Mouse (Mus musculus) gastrocnemius, adult 2 months (tissue): ENCODE measurements at regions not wholly inside any gene's neighbourhood (a gene's known extent, or its start where the extent isn't known, plus 50 kb on each side); places are given as distances from the start of the nearest gene placed in this dataset.

Experiments used
- DNase-seq: peaks from one replicate; pipeline ENCODE4 v3.0.0; 2022
- H3K27ac ChIP-seq: fragments of 200-600 bp; 2 replicates; pipeline ENCODE4 v1.8.1; 2022; ENCODE audit warnings: mild to moderate bottlenecking
- H3K4me3 ChIP-seq: fragments of 200-600 bp; 2 replicates; pipeline ENCODE4 v1.8.1; 2022; ENCODE audit warnings: mild to moderate bottlenecking, moderate library complexity
- CTCF ChIP-seq: fragments of 200-600 bp; IDR thresholded peaks from 2 replicates; pipeline ENCODE4 v1.8.1; 2022; ENCODE audit warnings: antibody characterized with exemption, mild to moderate bottlenecking, moderate library complexity
- intact Hi-C: fragments of 180-260 bp; cut with DNase I; formaldehyde crosslinking; loops from one replicate; pipeline ENCODE4 v1.15.1; 2025

DNA sequence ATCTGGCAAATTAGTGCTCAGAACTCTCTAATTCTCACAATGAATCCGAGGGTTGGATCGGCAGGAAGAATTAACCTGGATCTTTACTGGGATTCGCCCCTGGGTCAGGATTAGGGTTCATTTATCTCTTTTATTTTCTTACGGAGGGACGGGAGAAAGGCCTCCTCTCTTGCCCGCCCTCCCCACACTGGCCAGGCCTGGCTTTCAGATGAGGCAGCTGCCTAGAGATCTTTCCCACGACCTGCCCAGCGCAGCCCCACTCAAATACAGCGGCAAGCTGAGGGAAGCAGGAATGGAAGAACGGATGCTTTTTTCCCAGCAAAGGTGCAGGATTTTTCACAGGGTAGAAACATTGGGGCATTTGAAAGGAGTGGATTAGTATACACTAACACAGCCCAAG, 289.9 kb downstream of the Sox9 start:
- intact Hi-C loops, result no loop called here
- no peak overlapping the region for H3K27ac ChIP-seq

GRCm38 (mm10) chr11:113074328-113074727, 292.3 kb downstream of the Sox9 start:
- Histone ChIP-seq H3K27ac (no peak overlapping the region), H3K4me3 (no peak overlapping the region)
- no peak for TF ChIP-seq CTCF
- DNase-seq, result no peak
- intact Hi-C loops, result no loop called here

More for the DNA sequence above, 289.9 kb downstream of the Sox9 start:
- no peak for TF ChIP-seq CTCF
- DNase-seq, result no peak
- no peak overlapping the region for H3K4me3 ChIP-seq

GRCm38 (mm10) chr11:113076371-113076770, 294.3 kb downstream of the Sox9 start:
- H3K27ac ChIP-seq, result no peak overlapping the region
- no peak overlapping the region for H3K4me3 ChIP-seq
- no peak for TF ChIP-seq CTCF
- intact Hi-C loops, result no loop called here
- no peak for DNase-seq

DNA sequence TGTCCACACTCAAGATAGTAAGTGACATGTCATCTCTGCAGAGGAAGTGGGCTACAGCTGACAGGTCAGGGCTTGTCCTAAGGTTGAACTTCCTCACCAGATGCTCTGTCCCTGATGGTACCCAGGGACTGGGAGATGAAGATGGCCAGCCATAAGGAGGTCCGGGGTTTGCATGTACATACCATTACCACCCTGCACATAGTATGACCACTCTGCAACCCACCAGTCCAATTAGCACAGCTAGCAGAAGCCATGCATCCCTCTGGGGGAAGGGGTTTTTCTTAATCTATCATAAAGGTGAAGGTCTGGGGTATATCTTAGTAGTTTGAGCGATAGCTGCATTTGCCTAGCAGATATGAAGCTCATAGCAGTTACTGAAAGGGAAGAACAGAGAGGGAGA, 298.3 kb downstream of the Sox9 start:
- no peak for DNase-seq
- no peak overlapping the region for H3K4me3 ChIP-seq
- TF ChIP-seq CTCF, result no peak
- intact Hi-C loops, result no loop called here
- H3K27ac ChIP-seq, result no peak overlapping the region

GRCm38 (mm10) chr11:113084442-113084841, 302.4 kb downstream of the Sox9 start:
- TF ChIP-seq CTCF, result no peak
- no peak overlapping the region for H3K27ac ChIP-seq
- H3K4me3 ChIP-seq, result no peak overlapping the region
- intact Hi-C loops, result no loop called here
- no peak for DNase-seq

DNA sequence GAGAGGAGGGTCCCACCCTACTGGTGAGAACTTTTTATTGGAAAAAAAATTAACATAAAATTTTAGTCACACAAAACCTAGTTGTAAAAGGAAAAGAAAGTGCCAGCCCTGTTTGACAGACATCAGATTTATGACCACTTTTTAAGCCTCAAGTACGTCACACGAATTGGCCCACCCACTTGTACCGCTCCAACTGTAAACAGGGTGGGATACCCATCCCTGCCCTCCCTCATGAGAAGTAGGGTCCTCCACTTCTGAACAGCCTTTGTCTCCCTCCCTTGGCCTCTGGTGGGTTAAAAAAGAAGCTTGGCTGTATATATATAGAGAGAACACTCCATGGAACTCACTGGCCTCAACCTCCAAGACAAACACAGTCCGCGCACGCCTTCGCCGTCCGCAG, 303.5 kb downstream of the Sox9 start:
- Histone ChIP-seq H3K27ac (no peak overlapping the region), H3K4me3 (no peak overlapping the region)
- intact Hi-C loops, result no loop called here
- DNase-seq, result no peak
- TF ChIP-seq CTCF, result no peak

DNA sequence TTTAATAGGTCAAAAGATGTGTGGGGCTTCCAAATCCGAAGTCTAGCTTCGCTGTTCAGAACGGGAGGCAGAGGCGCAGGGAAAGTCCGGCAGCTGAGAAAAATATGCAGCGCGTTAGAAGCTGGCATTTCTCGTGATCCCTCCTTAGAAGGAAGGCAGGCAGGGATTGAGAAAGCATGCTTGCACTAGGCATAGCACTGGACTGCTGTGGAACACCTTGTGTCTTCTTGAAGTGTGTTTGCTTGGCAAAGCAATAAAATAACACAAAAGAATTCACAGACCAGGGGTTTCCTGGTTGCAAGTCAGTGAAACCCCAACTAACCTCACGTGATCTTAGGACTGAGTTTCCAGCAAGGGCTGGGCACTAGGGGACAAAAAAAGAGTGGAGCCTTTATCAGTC, 305.1 kb downstream of the Sox9 start:
- no peak for TF ChIP-seq CTCF
- Histone ChIP-seq H3K4me3 (peak overlapping the region; percentile 57), H3K27ac (no peak overlapping the region)
- DNase-seq, result no peak
- intact Hi-C loops, result no loop called here

- Histone ChIP-seq H3K27ac (no peak overlapping the region), H3K4me3 (no peak overlapping the region)
- intact Hi-C loops, result no loop called here
- no peak for DNase-seq
- no peak for TF ChIP-seq CTCF
These were observed 307.8 kb downstream of the Sox9 start for GRCm38 (mm10) chr11:113089637-113090351.

- intact Hi-C loops, result no loop called here
- DNase-seq, result no peak
These were observed 310.0 kb downstream of the Sox9 start for GRCm38 (mm10) chr11:113091901-113092568.

DNA sequence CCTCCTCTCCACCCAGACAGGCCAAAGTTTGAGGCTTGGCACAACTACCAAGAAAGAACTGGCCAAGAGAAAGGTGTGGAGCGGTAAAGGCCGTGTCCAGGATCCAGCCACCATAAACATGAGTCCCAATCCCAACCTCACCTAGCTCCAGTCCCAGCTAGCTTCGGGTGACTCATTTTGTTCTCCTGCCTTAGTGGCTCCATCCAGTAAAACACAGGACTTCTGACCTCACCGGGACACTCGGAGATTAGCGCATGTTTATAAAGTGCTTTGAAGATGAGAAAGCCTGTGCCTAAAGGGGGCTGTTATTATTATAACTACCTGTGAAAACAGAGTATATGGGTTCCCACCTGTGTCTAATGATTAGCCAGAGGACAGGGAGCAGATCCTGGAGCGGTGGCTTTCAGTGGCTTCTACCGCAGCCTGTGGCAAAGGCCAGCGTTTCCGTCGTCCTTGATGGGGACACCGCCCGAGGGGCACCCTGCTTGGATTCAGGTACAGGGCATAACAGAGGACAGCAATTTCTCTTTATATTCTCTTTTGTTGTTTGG, 311.9 kb downstream of the Sox9 start:
- intact Hi-C loops, result no loop called here
- H3K27ac ChIP-seq, result no peak overlapping the region
- TF ChIP-seq CTCF, result no peak
- DNase-seq, result no peak
- no peak overlapping the region for H3K4me3 ChIP-seq

More at GRCm38 (mm10) chr11:113091901-113092568, 310.0 kb downstream of the Sox9 start:
- TF ChIP-seq CTCF, result no peak
- H3K4me3 ChIP-seq, result no peak overlapping the region
- no peak overlapping the region for H3K27ac ChIP-seq

DNA sequence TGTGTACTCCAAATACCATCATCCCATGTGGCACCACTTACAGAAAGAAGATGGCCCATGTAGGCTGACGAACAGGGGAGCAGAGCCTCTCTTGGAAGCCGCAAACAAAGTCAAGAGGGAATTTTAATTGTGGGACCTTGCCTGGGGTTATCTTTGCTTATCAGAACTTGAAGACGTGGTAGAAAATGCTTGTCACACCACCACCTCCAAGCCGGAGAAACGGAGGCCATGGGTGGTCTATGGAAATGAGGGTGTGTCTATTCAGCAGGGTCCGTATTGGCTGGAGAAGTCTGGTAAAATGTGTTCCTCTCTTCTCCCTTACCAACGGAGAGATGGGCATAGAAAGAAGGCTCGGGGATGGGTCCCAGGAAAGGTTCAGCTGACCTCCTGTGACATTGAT, 313.6 kb downstream of the Sox9 start:
- no peak for TF ChIP-seq CTCF
- intact Hi-C loops, result no loop called here
- Histone ChIP-seq H3K27ac (no peak overlapping the region), H3K4me3 (no peak overlapping the region)
- DNase-seq, result no peak

DNA sequence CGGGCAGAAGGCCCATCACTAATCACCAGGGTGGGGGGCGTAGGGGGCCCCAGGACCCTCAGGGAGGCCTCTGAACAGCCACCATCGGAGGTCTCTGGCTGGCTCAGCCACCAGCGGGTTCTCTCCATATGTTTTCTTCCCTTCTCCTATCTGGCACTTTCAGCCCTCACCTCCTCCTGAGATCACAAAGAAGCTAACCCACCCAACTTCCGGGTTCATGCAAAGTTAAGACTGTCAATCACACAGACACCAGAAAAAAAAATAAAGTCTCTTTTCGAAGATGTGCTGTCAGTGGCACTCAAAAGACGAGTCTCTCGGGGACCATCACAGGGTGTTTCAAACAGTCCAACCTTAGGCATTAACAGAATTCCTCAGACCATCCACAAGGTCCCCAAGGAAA, 314.2 kb downstream of the Sox9 start:
- Histone ChIP-seq H3K4me3 (no peak overlapping the region), H3K27ac (no peak overlapping the region)
- TF ChIP-seq CTCF, result no peak
- no peak for DNase-seq
- intact Hi-C loops, result no loop called here

DNA sequence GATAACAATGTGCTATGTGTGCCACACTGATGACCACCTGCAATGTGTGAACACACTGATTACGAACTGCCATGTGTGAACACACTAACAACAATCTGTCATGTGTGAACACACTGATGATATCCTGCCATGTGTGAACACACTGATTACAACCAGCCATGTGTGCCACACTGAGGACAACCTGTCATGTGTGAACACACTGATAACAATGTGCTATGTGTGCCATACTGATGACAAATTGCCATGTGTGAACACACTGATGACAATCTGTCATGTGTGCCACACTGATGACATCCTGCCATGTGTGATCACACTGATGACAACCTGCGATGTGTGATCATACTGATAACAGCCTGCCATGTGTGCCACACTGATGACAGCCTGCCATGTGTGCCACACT, 316.3 kb downstream of the Sox9 start:
- no peak overlapping the region for H3K27ac ChIP-seq
- intact Hi-C loops, result no loop called here
- no peak for TF ChIP-seq CTCF
- H3K4me3 ChIP-seq, result no peak overlapping the region
- DNase-seq, result no peak
